Comparison of ENCODE assay signal across 14 mouse cellular contexts in the genomic region with DNA sequence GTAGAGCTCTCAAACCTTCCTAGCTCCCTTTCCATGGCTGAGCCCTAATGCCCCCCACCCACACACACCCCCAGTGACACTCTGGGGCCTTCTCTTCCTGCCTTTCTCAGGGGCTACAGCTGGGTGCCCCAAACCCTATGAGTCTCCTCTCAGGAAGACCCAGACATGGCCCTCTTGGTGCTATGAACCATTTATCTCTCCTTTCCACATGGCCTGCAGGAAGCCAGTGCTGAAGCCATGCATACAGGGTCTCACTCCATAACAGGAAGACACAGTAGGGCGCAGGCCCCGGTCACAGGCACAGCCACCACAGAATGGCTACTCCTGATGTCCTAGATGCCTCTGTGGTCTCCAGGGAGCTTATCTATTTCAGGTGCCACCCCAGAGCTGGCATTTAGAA. TPM values are rescaled to one million over a fixed set of nuclear protein-coding genes. Genes with fewer than 3 reads are reported as not detected.
DNase-seq lines count a peak whose midpoint lies in the region; ATAC-seq and TF ChIP-seq lines count a peak whose summit lies in the region.
"Had no signal": no experiment of that assay in that cellular context is flagged by ENCODE, and none has a peak within 500 bp of the region (broad histone marks: within the 10 kb centered on the region; RNA-seq: fewer than 3 reads in every experiment).

No protein-coding gene starts in this region.

- no peak overlapping the region for H3K4me2 ChIP-seq in intestine, embryonic 15.5 days (replicated peaks)
- H3K4me2 ChIP-seq in intestine, postnatal 0 days (replicated peaks; ENCODE audit: low read depth) = no peak overlapping the region
- no peak overlapping the region for H3K4me2 ChIP-seq in liver, postnatal 0 days (ENCODE audit: low read depth, low read length)
- H3K4me2 ChIP-seq in lung, postnatal 0 days (replicated peaks; ENCODE audit: low read depth, low read length) = no peak overlapping the region
- H3K4me2 ChIP-seq: forebrain, embryonic 15.5 days; hindbrain, embryonic 15.5 days; limb, embryonic 12.5 days; midbrain, embryonic 13.5 days had no signal

- H3K27me3 ChIP-seq in intestine, embryonic 15.5 days (replicated peaks) = no peaks in the 10 kb centered on the region
- no peaks in the 10 kb centered on the region for H3K27me3 ChIP-seq in intestine, postnatal 0 days (replicated peaks; ENCODE audit: control insufficient read depth, insufficient read depth, low read length)
- H3K27me3 ChIP-seq in liver, postnatal 0 days (ENCODE audit: insufficient read depth, low read length) = no peaks in the 10 kb centered on the region
- no peaks in the 10 kb centered on the region for H3K27me3 ChIP-seq in lung, postnatal 0 days (replicated peaks; ENCODE audit: insufficient read depth, low read length)
- H3K27me3 ChIP-seq: forebrain, embryonic 15.5 days; hindbrain, embryonic 15.5 days; limb, embryonic 12.5 days; midbrain, embryonic 13.5 days had no signal

- TF ChIP-seq CTCF in intestine, postnatal 0 days (IDR thresholded peaks at IDR 0.05; ENCODE audit: low read depth) = no peak
- TF ChIP-seq CTCF in liver, postnatal 0 days (IDR thresholded peaks at IDR 0.05; ENCODE audit: low read depth) = no peak
- no peak for TF ChIP-seq CTCF in lung, postnatal 0 days (IDR thresholded peaks at IDR 0.05)

- peaks cover 43% of the 10 kb centered on the region for H3K4me1 ChIP-seq in intestine, embryonic 15.5 days (replicated peaks)
- 0 out of 2 replicates have a peak, but pooled peaks cover 4% of the 10 kb centered on the region for H3K4me1 ChIP-seq in intestine, postnatal 0 days (replicated peaks; ENCODE audit: control insufficient read depth, insufficient read depth, low read length)
- peaks cover 29% of the 10 kb centered on the region for H3K4me1 ChIP-seq in liver, postnatal 0 days (ENCODE audit: insufficient read depth)
- H3K4me1 ChIP-seq in lung, postnatal 0 days (ENCODE audit: insufficient read depth, low read depth, low read length) = peaks cover 29% of the 10 kb centered on the region; the same call in 1 of the 2 replicates

- H3K4me3 ChIP-seq in intestine, embryonic 15.5 days (replicated peaks) = no peak overlapping the region
- H3K4me3 ChIP-seq in intestine, postnatal 0 days (ENCODE audit: low read depth, low read length) = no peak overlapping the region
- no peak overlapping the region for H3K4me3 ChIP-seq in liver, postnatal 0 days (ENCODE audit: low read depth, low read length)
- no peak overlapping the region for H3K4me3 ChIP-seq in lung, postnatal 0 days (ENCODE audit: low read depth, low read length)
- H3K4me3 ChIP-seq: forebrain, embryonic 15.5 days; hindbrain, embryonic 15.5 days; limb, embryonic 12.5 days; midbrain, embryonic 13.5 days had no signal

- no peaks in the 10 kb centered on the region for H3K36me3 ChIP-seq in intestine, embryonic 15.5 days
- no peaks in the 10 kb centered on the region for H3K36me3 ChIP-seq in intestine, postnatal 0 days (ENCODE audit: control insufficient read depth, insufficient read depth)
- no peaks in the 10 kb centered on the region for H3K36me3 ChIP-seq in liver, postnatal 0 days (replicated peaks; ENCODE audit: insufficient read depth, low read length)
- H3K36me3 ChIP-seq in lung, postnatal 0 days (ENCODE audit: insufficient read depth, low read length) = no peaks in the 10 kb centered on the region
- H3K36me3 ChIP-seq: forebrain, embryonic 15.5 days; hindbrain, embryonic 15.5 days; limb, embryonic 12.5 days; midbrain, embryonic 13.5 days had no signal

- H3K9ac ChIP-seq in intestine, embryonic 15.5 days = no peak overlapping the region
- no peak overlapping the region for H3K9ac ChIP-seq in intestine, postnatal 0 days (ENCODE audit: low read depth, low read length)
- H3K9ac ChIP-seq in liver, postnatal 0 days (replicated peaks) = no peak overlapping the region
- H3K9ac ChIP-seq in lung, postnatal 0 days (replicated peaks; ENCODE audit: low read depth) = no peak overlapping the region
- H3K9ac ChIP-seq: forebrain, embryonic 15.5 days; hindbrain, embryonic 15.5 days; limb, embryonic 12.5 days; midbrain, embryonic 13.5 days had no signal

- ATAC-seq in intestine, embryonic 15.5 days = no peak
- no peak for ATAC-seq in intestine, postnatal 0 days
- peak; percentile 66 for ATAC-seq in common myeloid progenitor, adult 5-6 weeks (replicated peaks; ENCODE audit: low read depth, poor library complexity, severe bottlenecking)
- peak; percentile 48 for ATAC-seq in liver, postnatal 0 days
- no peak for ATAC-seq in CD4-positive, CD25-positive, alpha-beta regulatory T cell, adult 4 months
- ATAC-seq in lung, postnatal 0 days = no peak
- ATAC-seq: activated CD4-positive, CD25-positive, alpha-beta regulatory T cell, adult 4 months; forebrain, embryonic 15.5 days; midbrain, embryonic 13.5 days had no signal

- WGBS in intestine, embryonic 15.5 days = 82% methylated on average over 2 of the region's 2 CpGs
- WGBS in intestine, postnatal 0 days = 83% methylated on average over 2 of the region's 2 CpGs
- 32% methylated on average over 2 of the region's 2 CpGs for WGBS in liver, postnatal 0 days (ENCODE audit: insufficient replicate concordance)
- 75% methylated on average over 2 of the region's 2 CpGs for WGBS in lung, postnatal 0 days

- no peaks in the 10 kb centered on the region for H3K9me3 ChIP-seq in intestine, embryonic 15.5 days
- H3K9me3 ChIP-seq in intestine, postnatal 0 days (ENCODE audit: control insufficient read depth) = no peaks in the 10 kb centered on the region
- H3K9me3 ChIP-seq in liver, postnatal 0 days (ENCODE audit: low read length) = no peaks in the 10 kb centered on the region
- H3K9me3 ChIP-seq in lung, postnatal 0 days (ENCODE audit: low read length) = no peaks in the 10 kb centered on the region
- H3K9me3 ChIP-seq: forebrain, embryonic 15.5 days; hindbrain, embryonic 15.5 days; limb, embryonic 12.5 days; midbrain, embryonic 13.5 days had no signal

- H3K27ac ChIP-seq in intestine, embryonic 15.5 days = 0 out of 2 replicates have a peak overlapping the region, but pooled peaks have one; percentile 17
- H3K27ac ChIP-seq in intestine, postnatal 0 days (ENCODE audit: low read depth, low read length) = no peak overlapping the region
- no peak overlapping the region for H3K27ac ChIP-seq in liver, postnatal 0 days (ENCODE audit: low read depth)
- H3K27ac ChIP-seq in lung, postnatal 0 days (ENCODE audit: low read length) = no peak overlapping the region
- H3K27ac ChIP-seq: forebrain, embryonic 15.5 days; limb, embryonic 12.5 days; midbrain, embryonic 13.5 days had no signal

- DNase-seq in 416B (ENCODE audit: low read depth) = peak; percentile 83
- no peak for DNase-seq in liver, postnatal 0 days
- DNase-seq in lung, postnatal 0 days (ENCODE audit: low spot score) = no peak
- DNase-seq: cerebellum, adult 9-11 months; right cerebral cortex, postnatal 25 days had no signal

- no peak for TF ChIP-seq EP300 in liver, postnatal 0 days (IDR thresholded peaks at IDR 0.05; ENCODE audit: low read depth)
- TF ChIP-seq EP300 in lung, postnatal 0 days (IDR thresholded peaks at IDR 0.05) = no peak

RNA-seq across cellular contexts. Expression of a gene that starts 43.1 kb away (rescaled TPM):
- polyA plus RNA-seq in intestine, embryonic 15.5 days (2015; fragmentation: Nextera tagmentation; extraction: Ambion mirVana) = 11.7 and 12.9 TPM in 2 replicates
- polyA plus RNA-seq in intestine, postnatal 0 days (2015; fragmentation: Nextera tagmentation; extraction: Ambion mirVana) = 26.7 and 36.2 TPM in 2 replicates
- 17.5 and 33.8 TPM in 2 replicates for total RNA-seq in common myeloid progenitor, adult 5-6 weeks (2017)
- 3.4 and 3.6 TPM in 2 replicates for polyA plus RNA-seq in liver, postnatal 0 days (2015; fragmentation: Nextera tagmentation; extraction: Ambion mirVana)
- polyA plus RNA-seq in CD4-positive, CD25-positive, alpha-beta regulatory T cell, adult 4 months (2017; shearing (Covaris generic)) = 1 to 10 TPM; 4.4 to 7.0 TPM
- polyA plus RNA-seq in lung, postnatal 0 days (2015; fragmentation: Nextera tagmentation; extraction: Ambion mirVana) = 16.5 and 20.2 TPM in 2 replicates

Comparison
In these comparisons a context has a peak if more than half of its experiments do, and no peak if none do; other contexts are left out.
1. ATAC-seq: peak in common myeloid progenitor, adult 5-6 weeks (single experiment) and liver, postnatal 0 days (single experiment); none in intestine, embryonic 15.5 days (single experiment), intestine, postnatal 0 days (single experiment), CD4-positive, CD25-positive, alpha-beta regulatory T cell, adult 4 months (single experiment) and lung, postnatal 0 days (single experiment).